Mouse (Mus musculus) forebrain, embryonic 14.5 days (tissue): ENCODE measurements around the gene Abcb1b. TPM values are rescaled to one million over a fixed set of nuclear protein-coding genes. Genes with fewer than 3 reads are reported as not detected.
A peak's percentile ranks its signal among the peaks of the same experiment; 100 is the strongest.

Experiments
- ATAC-seq: fragments of 200-750 bp; cut with Nextera tagmentation; 2 replicates; pipeline ENCODE4 v1.8.0; 2017; ENCODE audit warnings: mild to moderate bottlenecking, moderate library complexity
- DNase-seq: peaks from one replicate; pipeline ENCODE4 v3.0.0-alpha.2; 2015; ENCODE audit warnings: low spot score
- H3K27ac ChIP-seq: fragments of 300-500 bp; sonication (generic); 2 replicates; pipeline ENCODE4 v1.5.1; 2014; ENCODE audit warnings: low read depth, mild to moderate bottlenecking, control low read depth, low read length, moderate library complexity
- H3K27me3 ChIP-seq: fragments of 300-500 bp; sonication (generic); replicated peaks from 2 replicates; pipeline ENCODE4 v1.6.1; 2014; ENCODE audit warnings: low read length, control low read depth, mixed read lengths; ENCODE audit not compliant: control insufficient read depth, insufficient read depth
- H3K36me3 ChIP-seq: fragments of 300-500 bp; sonication (generic); 2 replicates; pipeline ENCODE4 v1.6.1; 2014; ENCODE audit warnings: low read length, control low read depth; ENCODE audit not compliant: control insufficient read depth, insufficient read depth
- H3K4me1 ChIP-seq: fragments of 300-500 bp; sonication (generic); 2 replicates; pipeline ENCODE4 v1.6.1; 2014; ENCODE audit warnings: antibody characterized with exemption, low read length, control low read depth; ENCODE audit not compliant: control insufficient read depth, insufficient read depth
- H3K4me2 ChIP-seq: fragments of 300-500 bp; sonication (generic); 2 replicates; pipeline ENCODE4 v1.6.1; 2014; ENCODE audit warnings: mild to moderate bottlenecking, control low read depth, low read length
- H3K4me3 ChIP-seq: fragments of 300-500 bp; sonication (generic); 2 replicates; pipeline ENCODE4 v1.5.1; 2014; ENCODE audit warnings: low read depth, low read length, control low read depth
- H3K9ac ChIP-seq: fragments of 300-500 bp; sonication (generic); 2 replicates; pipeline ENCODE4 v1.6.1; 2014; ENCODE audit warnings: mild to moderate bottlenecking, low read length, control low read depth, moderate library complexity
- H3K9me3 ChIP-seq: fragments of 300-500 bp; sonication (generic); replicated peaks from 2 replicates; pipeline ENCODE4 v1.6.1; 2016; ENCODE audit warnings: low read length, control low read depth, mixed read lengths; ENCODE audit not compliant: control insufficient read depth
- WGBS: fragments of 180-500 bp; shearing (Covaris S2); extraction: QIAGEN DNeasy Blood & Tissue Kit; methylation state at CpG from one replicate; pipeline ENCODE4 v1.1.7; 2014; 5-methylcytosine and 5-hydroxymethylcytosine counted together
- polyA plus RNA-seq: library from polyadenylated mRNA; unstranded; fragments of >200 nt; fragmentation: Nextera tagmentation; extraction: Ambion mirVana; gene quantifications from 2 replicates; pipeline ENCODE4 v1.2.1, GENCODE M21; 2014

The Abcb1b gene
- polyA plus RNA-seq, 1 experiment from 2014 or later: 0.30 TPM

DNA sequence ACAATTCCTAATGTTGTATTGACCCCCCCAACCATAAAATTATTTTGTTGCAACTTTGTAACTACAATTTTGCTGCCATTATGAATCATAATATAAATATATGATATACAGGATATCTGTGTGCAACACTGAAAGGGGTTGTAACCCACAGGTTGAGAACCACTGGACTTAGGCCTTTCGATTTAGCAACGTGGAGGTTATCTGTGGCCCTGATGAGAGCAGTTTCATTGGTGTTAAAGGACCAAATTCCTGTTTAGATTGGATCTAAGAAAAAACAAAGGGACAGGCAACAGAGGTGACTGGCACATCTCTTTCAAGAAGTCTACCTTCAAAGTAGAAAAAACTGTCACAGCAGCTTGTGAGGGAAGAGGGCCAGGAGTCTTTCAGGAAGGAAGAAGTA lies 87.9 kb downstream of the Abcb1b start:
- DNase-seq: no peak
- H3K9me3 ChIP-seq: no peaks in the 10 kb centered on the region
- no peak overlapping the region for H3K27ac ChIP-seq
- H3K36me3 ChIP-seq: no peaks in the 10 kb centered on the region
- no peaks in the 10 kb centered on the region for H3K4me1 ChIP-seq
- 84% methylated on average over 2 of the region's 2 CpGs for WGBS
- H3K27me3 ChIP-seq: no peaks in the 10 kb centered on the region
- no peak overlapping the region for H3K9ac ChIP-seq
- ATAC-seq: no peak
- no peak overlapping the region for H3K4me3 ChIP-seq
- no peak overlapping the region for H3K4me2 ChIP-seq

DNA sequence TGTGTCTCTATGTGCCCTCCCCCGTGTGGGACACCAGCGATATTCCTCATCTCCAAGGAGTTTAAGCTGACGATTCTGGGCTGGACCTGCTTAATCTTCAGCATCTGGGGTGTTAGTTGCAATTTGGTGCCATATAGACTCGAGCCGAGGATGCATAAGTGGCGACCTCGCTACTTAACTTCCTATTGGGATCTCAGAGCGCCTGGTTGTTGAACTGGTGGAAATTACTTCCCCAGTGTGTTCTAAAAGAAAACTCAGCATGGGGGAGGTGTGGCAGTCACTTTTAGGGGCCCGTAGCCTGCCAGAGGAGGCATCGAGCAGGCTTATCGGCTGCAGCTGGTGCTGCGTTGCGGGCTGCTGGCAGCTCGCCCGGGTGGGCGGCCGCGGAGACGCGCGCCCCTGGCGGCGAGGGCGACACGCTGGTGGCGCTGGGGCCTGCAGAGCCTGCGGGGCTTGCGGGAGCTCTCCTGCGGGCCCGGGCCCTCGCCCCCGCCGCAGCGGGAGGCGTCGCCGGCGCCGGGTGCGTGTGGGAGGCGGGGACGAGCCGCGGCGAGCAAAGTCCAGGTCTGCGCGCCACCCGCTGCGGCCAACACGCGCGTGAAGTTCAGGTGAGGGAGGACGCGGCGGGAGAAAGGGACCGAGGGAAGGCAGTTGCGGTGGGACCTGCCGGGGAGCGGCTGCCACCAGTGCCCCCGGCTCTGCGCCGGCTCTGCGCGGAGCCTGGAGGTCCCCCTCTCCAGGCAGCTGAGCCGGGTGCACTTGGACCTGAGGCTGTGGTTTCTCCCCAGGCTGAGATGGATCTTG lies 95.6 kb downstream of the Abcb1b start, which contains the start of gene Abcb4:
Gene Abcb4, plus strand, starts transcription at position 418 of the 804 bp plus-strand sequence.
- Histone ChIP-seq H3K4me2 (peak within 1 kb of the TSS; percentile 87), H3K4me1 (peaks cover 2% of the 10 kb centered on the region; the same call in 1 of the 2 replicates), H3K9me3 (no peaks in the 10 kb centered on the region), H3K27me3 (0 out of 2 replicates have a peak, but pooled peaks cover 2% of the 10 kb centered on the region), H3K4me3 (peak within 1 kb of the TSS; percentile 59), H3K9ac (peak within 1 kb of the TSS; percentile 67), H3K27ac (no peak within 1 kb of the TSS), H3K36me3 (no peaks in the 10 kb centered on the region)
- ATAC-seq (peak; percentile 98), DNase-seq (peak; percentile 78)
- WGBS: under 1% methylated on average over 61 of the region's 65 CpGs

DNA sequence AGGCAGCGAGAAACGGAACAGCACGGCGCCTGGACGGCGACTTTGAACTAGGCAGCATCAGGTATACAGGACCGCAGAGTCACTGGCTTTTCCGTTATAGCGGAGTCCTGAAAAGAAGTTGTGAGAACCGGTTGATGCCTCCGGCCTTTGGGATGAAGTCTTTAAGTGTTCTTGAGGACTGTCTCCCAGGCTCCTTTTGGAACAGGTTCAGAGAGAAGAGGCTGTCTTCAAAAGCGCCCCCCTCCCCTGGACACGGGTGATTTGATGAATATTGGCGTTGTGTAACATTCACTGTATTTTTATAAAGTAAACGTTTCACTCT lies 96.1 kb downstream of the Abcb1b start:
- peak overlapping the region; percentile 87 for H3K4me2 ChIP-seq
- no peaks in the 10 kb centered on the region for H3K36me3 ChIP-seq
- no peaks in the 10 kb centered on the region for H3K9me3 ChIP-seq
- peak; percentile 1 for DNase-seq
- ATAC-seq: no peak
- peak overlapping the region; percentile 59 for H3K4me3 ChIP-seq
- WGBS: 8% methylated on average over 15 of the region's 15 CpGs
- H3K9ac ChIP-seq: peak overlapping the region; percentile 67
- H3K4me1 ChIP-seq: peaks cover 2% of the 10 kb centered on the region; the same call in 1 of the 2 replicates
- no peak overlapping the region for H3K27ac ChIP-seq
- 0 out of 2 replicates have a peak, but pooled peaks cover 2% of the 10 kb centered on the region for H3K27me3 ChIP-seq

DNA sequence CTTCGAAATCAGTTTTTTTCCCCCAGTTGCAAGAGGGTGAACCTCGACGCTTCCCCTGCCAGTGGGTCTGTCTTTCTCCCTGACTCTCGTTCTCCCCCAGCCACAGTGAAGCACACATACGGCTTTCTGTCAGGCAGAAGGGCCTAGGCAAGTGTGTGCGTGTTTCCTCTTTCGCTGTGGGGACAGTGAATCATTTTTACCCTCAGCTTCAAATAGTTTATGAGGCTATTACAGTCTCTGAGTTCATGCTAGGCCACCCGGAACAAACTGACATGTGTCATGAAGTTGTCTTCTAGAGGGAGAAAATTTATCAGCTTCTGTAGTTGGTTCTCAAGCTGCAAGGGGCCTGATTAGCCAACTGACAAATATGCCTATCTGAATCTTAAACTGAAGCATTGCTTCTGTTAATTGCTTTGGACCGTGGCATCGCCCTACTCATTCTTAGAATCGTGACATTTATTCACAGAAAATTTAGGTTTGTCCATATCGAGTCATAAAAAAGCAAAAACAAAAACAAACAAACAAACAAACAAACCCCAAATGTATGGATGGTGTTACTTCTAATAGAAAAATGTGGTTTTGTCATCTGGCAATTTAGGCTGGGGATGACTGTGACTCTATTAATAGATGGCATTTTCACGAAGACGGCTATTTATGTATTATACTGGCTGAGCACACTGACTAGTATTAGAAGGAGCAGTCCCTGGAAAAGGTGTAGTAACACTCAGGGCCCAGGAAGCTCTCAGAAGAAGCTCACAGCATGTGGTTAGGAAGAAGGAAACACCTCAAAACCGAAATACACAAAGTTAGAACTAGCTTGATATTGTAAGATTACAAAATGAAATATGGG lies 96.9 kb downstream of the Abcb1b start:
- Histone ChIP-seq H3K27me3 (0 out of 2 replicates have a peak, but pooled peaks cover 2% of the 10 kb centered on the region), H3K4me3 (no peak overlapping the region), H3K9ac (no peak overlapping the region), H3K4me1 (peaks cover 2% of the 10 kb centered on the region; the same call in 1 of the 2 replicates), H3K27ac (no peak overlapping the region), H3K36me3 (no peaks in the 10 kb centered on the region), H3K4me2 (no peak overlapping the region), H3K9me3 (no peaks in the 10 kb centered on the region)
- no peak for ATAC-seq
- no peak for DNase-seq
- WGBS: 73% methylated on average over 15 of the region's 15 CpGs

DNA sequence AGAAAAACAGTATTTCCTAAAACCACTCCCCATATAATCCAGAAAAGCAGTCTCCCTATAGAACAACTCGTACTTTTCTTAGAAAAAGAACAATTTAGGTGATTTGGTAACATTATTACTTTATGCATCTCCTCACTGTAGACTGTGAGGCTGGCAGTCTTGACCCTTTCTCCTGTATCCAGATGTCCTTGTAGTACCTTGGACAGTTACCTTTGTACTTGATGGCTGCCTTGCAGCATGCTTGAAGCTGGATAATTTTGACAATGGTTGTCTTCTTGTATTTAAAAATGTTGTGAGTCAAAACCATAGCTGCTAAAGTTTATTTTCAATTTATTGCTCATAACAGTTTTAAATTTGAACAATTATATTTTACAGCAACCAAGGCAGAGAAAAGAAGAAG lies 98.3 kb downstream of the Abcb1b start:
- Histone ChIP-seq H3K9me3 (no peaks in the 10 kb centered on the region), H3K36me3 (no peaks in the 10 kb centered on the region), H3K4me1 (peaks cover 2% of the 10 kb centered on the region; the same call in 1 of the 2 replicates), H3K27ac (no peak overlapping the region), H3K4me3 (no peak overlapping the region), H3K27me3 (0 out of 2 replicates have a peak, but pooled peaks cover 2% of the 10 kb centered on the region), H3K9ac (no peak overlapping the region), H3K4me2 (no peak overlapping the region)
- 87% methylated on average over 1 of the region's 1 CpGs for WGBS
- DNase-seq: no peak
- ATAC-seq: no peak

DNA sequence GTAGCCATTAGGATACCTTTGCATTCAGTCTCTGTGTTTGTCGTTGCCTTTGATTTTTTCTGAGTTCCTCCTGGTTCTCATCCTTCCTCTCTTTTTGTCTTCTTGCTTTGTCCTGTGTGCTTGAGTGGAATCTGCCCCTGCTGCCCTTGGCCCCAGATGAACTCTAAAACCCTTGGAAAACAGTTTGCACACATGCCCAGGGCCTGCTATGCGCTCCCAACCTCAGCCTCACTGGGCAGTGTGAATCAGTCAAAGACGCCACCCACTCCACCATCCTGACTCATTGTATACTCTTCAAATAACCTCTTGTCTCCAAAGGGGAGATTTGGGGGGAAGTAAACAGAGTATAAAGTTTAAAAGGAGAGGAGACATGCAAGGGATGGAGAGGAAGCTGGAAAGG lies 100.3 kb downstream of the Abcb1b start:
- no peak for DNase-seq
- Histone ChIP-seq H3K4me3 (no peak overlapping the region), H3K9me3 (no peaks in the 10 kb centered on the region), H3K9ac (no peak overlapping the region), H3K36me3 (no peaks in the 10 kb centered on the region), H3K4me2 (no peak overlapping the region), H3K27ac (no peak overlapping the region), H3K27me3 (no peaks in the 10 kb centered on the region), H3K4me1 (no peaks in the 10 kb centered on the region)
- WGBS: 78% methylated on average over 3 of the region's 3 CpGs
- no peak for ATAC-seq

DNA sequence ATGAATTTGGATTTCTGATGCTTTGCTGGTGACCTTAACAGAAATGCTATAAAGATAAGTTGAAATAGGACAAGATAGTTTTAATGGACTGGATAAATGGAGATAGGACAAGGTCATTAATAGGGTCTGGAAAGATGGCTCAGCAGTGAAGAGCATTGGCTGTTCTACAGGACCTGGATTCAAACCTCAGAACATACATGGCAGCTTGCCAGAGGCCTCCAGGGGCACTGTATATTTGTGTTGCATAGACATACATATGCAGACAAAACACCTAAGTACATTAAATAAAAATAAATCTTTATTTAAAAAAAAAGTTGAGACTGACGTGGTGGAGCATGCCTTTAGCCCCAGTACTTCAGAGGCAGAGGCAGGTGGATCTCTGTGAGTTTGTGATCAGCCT lies 103.1 kb downstream of the Abcb1b start:
- 84% methylated on average over 1 of the region's 1 CpGs for WGBS

DNA sequence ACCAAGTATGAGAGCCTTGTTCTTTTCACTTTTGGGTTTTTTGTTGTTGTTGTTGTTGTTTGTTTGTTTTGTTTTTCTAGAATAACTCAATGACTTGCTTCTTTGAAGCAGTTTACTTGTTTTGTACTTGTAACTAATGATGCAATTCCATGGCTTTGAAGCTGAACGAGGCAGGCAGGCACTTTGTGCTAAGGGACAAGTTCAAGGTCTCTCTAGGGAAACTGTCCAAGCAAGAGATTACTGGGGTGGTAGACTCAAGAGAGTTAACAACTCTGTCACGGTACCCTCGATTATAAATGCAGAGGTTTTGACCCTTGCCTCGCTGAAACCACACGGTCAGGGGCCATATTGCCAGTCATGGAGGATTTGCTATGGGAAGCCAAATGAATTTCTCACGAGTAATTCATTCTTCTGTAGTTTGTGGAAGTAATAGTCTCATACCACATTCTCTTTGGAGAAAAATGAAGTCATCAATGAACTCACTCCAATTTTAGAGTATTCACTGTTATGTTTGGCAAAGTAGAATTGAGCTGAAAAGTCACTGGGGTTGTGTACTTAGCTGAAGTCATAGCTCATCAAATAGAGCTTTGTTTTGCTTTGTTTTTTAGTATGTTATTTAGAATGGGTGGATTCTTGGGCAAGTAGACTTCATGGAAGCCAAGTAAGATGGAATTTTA lies 104.3 kb downstream of the Abcb1b start:
- H3K4me3 ChIP-seq: no peak overlapping the region
- H3K4me1 ChIP-seq: no peaks in the 10 kb centered on the region
- no peak overlapping the region for H3K4me2 ChIP-seq
- no peak for DNase-seq
- no peak overlapping the region for H3K27ac ChIP-seq
- ATAC-seq: no peak
- no peaks in the 10 kb centered on the region for H3K36me3 ChIP-seq
- H3K27me3 ChIP-seq: no peaks in the 10 kb centered on the region
- no peak overlapping the region for H3K9ac ChIP-seq
- no peaks in the 10 kb centered on the region for H3K9me3 ChIP-seq
- 78% methylated on average over 6 of the region's 6 CpGs for WGBS

More for the DNA sequence above, 103.1 kb downstream of the Abcb1b start:
- DNase-seq: no peak
- ATAC-seq: no peak
- Histone ChIP-seq H3K9ac (no peak overlapping the region), H3K27ac (no peak overlapping the region), H3K36me3 (no peaks in the 10 kb centered on the region), H3K9me3 (no peaks in the 10 kb centered on the region), H3K4me2 (no peak overlapping the region), H3K27me3 (no peaks in the 10 kb centered on the region), H3K4me3 (no peak overlapping the region), H3K4me1 (no peaks in the 10 kb centered on the region)
